Mouse (Mus musculus) liver, embryonic 15.5 days (tissue): ENCODE measurements around the gene Erp29. TPM values are rescaled to one million over a fixed set of nuclear protein-coding genes. Genes with fewer than 3 reads are reported as not detected.

Source experiments
- ATAC-seq: fragments of 200-750 bp; cut with Nextera tagmentation; 2 replicates; pipeline ENCODE4 v1.8.0; 2017; ENCODE audit warnings: moderate number of reproducible peaks, mild to moderate bottlenecking, moderate library complexity; ENCODE audit not compliant: insufficient read depth
- H3K27ac ChIP-seq: fragments of 300-500 bp; sonication (generic); replicated peaks from 2 replicates; pipeline ENCODE4 v1.5.1; 2015; ENCODE audit warnings: mild to moderate bottlenecking, inconsistent platforms
- H3K27me3 ChIP-seq: fragments of 300-500 bp; sonication (generic); 2 replicates; pipeline ENCODE4 v1.6.1; 2015; ENCODE audit warnings: mild to moderate bottlenecking, inconsistent platforms
- H3K36me3 ChIP-seq: fragments of 300-500 bp; sonication (generic); replicated peaks from 2 replicates; pipeline ENCODE4 v1.6.1; 2015; ENCODE audit warnings: moderate library complexity, mild to moderate bottlenecking, inconsistent platforms
- H3K4me1 ChIP-seq: fragments of 300-500 bp; sonication (generic); replicated peaks from 2 replicates; pipeline ENCODE4 v1.6.1; 2015; ENCODE audit warnings: inconsistent platforms
- H3K4me2 ChIP-seq: fragments of 300-500 bp; sonication (generic); 2 replicates; pipeline ENCODE4 v1.6.1; 2015; ENCODE audit warnings: moderate library complexity, mild to moderate bottlenecking, inconsistent platforms
- H3K4me3 ChIP-seq: fragments of 300-500 bp; sonication (generic); replicated peaks from 2 replicates; pipeline ENCODE4 v1.5.1; 2015; ENCODE audit warnings: mild to moderate bottlenecking, inconsistent platforms
- H3K9ac ChIP-seq: fragments of 300-500 bp; sonication (generic); 2 replicates; pipeline ENCODE4 v1.6.1; 2015; ENCODE audit warnings: moderate library complexity, mild to moderate bottlenecking, inconsistent platforms
- H3K9me3 ChIP-seq: fragments of 300-500 bp; sonication (generic); replicated peaks from 2 replicates; pipeline ENCODE4 v1.6.1; 2016; ENCODE audit warnings: inconsistent platforms
- WGBS: fragments of 180-500 bp; shearing (Covaris S2); methylation state at CpG from one replicate; pipeline ENCODE4 v1.1.7; 2015; ENCODE audit warnings: mixed read lengths; ENCODE audit not compliant: insufficient replicate concordance; 5-methylcytosine and 5-hydroxymethylcytosine counted together
- polyA plus RNA-seq: library from polyadenylated mRNA; unstranded; fragments of >200 nt; fragmentation: Nextera tagmentation; extraction: Ambion mirVana; gene quantifications from 2 replicates; pipeline ENCODE4 v1.2.1, GENCODE M21; 2015

Gene Erp29
- polyA plus RNA-seq, 1 experiment from 2014 or later, result 87.0 TPM

- no peak for ATAC-seq
- peak overlapping the region; percentile 10; the same call in 1 of the 2 replicates for H3K4me2 ChIP-seq
Measured at GRCm38 (mm10) chr5:121462967-121463366, 10.7 kb upstream of the Erp29 start.

GRCm38 (mm10) chr5:121462171-121462502, 9.8 kb upstream of the Erp29 start:
- H3K27me3 ChIP-seq, result no peaks in the 10 kb centered on the region
- ATAC-seq, result 0 out of 2 replicates have a peak, but pooled peaks have one; percentile 14
- H3K9me3 ChIP-seq, result no peaks in the 10 kb centered on the region
- no peak overlapping the region for H3K9ac ChIP-seq
- H3K4me1 ChIP-seq, result peaks cover 25% of the 10 kb centered on the region
- H3K4me3 ChIP-seq, result no peak overlapping the region
- no peaks in the 10 kb centered on the region for H3K36me3 ChIP-seq
- H3K27ac ChIP-seq, result peak overlapping the region; percentile 54; the same call in 1 of the 2 replicates
- no peak overlapping the region for H3K4me2 ChIP-seq
- WGBS, result 16% methylated on average over 1 of the region's 1 CpGs

More at GRCm38 (mm10) chr5:121462967-121463366, 10.7 kb upstream of the Erp29 start:
- H3K9ac ChIP-seq, result no peak overlapping the region
- no peak overlapping the region for H3K4me3 ChIP-seq
- no peaks in the 10 kb centered on the region for H3K9me3 ChIP-seq
- no peaks in the 10 kb centered on the region for H3K27me3 ChIP-seq
- WGBS, result 60% methylated on average over 5 of the region's 5 CpGs
- H3K4me1 ChIP-seq, result peaks cover 25% of the 10 kb centered on the region
- H3K36me3 ChIP-seq, result no peaks in the 10 kb centered on the region
- H3K27ac ChIP-seq, result 0 out of 2 replicates have a peak overlapping the region, but pooled peaks have one; percentile 33

GRCm38 (mm10) chr5:121461339-121462170, 9.2 kb upstream of the Erp29 start:
- Histone ChIP-seq H3K4me2 (no peak overlapping the region), H3K27ac (peak overlapping the region; percentile 54; the same call in 1 of the 2 replicates), H3K27me3 (no peaks in the 10 kb centered on the region), H3K36me3 (no peaks in the 10 kb centered on the region), H3K9ac (no peak overlapping the region), H3K4me3 (no peak overlapping the region), H3K4me1 (peaks cover 25% of the 10 kb centered on the region), H3K9me3 (no peaks in the 10 kb centered on the region)
- ATAC-seq, result peak; percentile 80
- whole genome bisulfite sequencing, result 30% methylated on average over 4 of the region's 4 CpGs

- no peak for ATAC-seq
- Histone ChIP-seq H3K9ac (no peak overlapping the region), H3K36me3 (no peaks in the 10 kb centered on the region), H3K27me3 (no peaks in the 10 kb centered on the region), H3K27ac (no peak overlapping the region), H3K9me3 (no peaks in the 10 kb centered on the region), H3K4me2 (no peak overlapping the region), H3K4me1 (peaks cover 41% of the 10 kb centered on the region), H3K4me3 (no peak overlapping the region)
- 48% methylated on average over 9 of the region's 9 CpGs for WGBS
Measured at GRCm38 (mm10) chr5:121455510-121456265, 3.4 kb upstream of the Erp29 start.

- H3K4me1 ChIP-seq, result peaks cover 53% of the 10 kb centered on the region
- H3K9me3 ChIP-seq, result no peaks in the 10 kb centered on the region
- WGBS, result 84% methylated on average over 3 of the region's 3 CpGs
- no peak overlapping the region for H3K4me3 ChIP-seq
- no peak overlapping the region for H3K9ac ChIP-seq
- no peak overlapping the region for H3K4me2 ChIP-seq
- ATAC-seq, result no peak
- H3K36me3 ChIP-seq, result peaks cover 4% of the 10 kb centered on the region; the same call in 1 of the 2 replicates
- no peak overlapping the region for H3K27ac ChIP-seq
- no peaks in the 10 kb centered on the region for H3K27me3 ChIP-seq
Measured at GRCm38 (mm10) chr5:121454503-121454782, 2.1 kb upstream of the Erp29 start.

- H3K4me3 ChIP-seq, result no peak overlapping the region; the same call in 1 of the 2 replicates
- no peaks in the 10 kb centered on the region for H3K9me3 ChIP-seq
- no peak for ATAC-seq
- WGBS, result 83% methylated on average over 13 of the region's 13 CpGs
- H3K4me1 ChIP-seq, result peaks cover 58% of the 10 kb centered on the region
- H3K27ac ChIP-seq, result peak overlapping the region; percentile 91; the same call in 1 of the 2 replicates
- H3K9ac ChIP-seq, result no peak overlapping the region; the same call in 1 of the 2 replicates
- peak overlapping the region; percentile 96; the same call in 1 of the 2 replicates for H3K4me2 ChIP-seq
- peaks cover 9% of the 10 kb centered on the region for H3K36me3 ChIP-seq
- no peaks in the 10 kb centered on the region for H3K27me3 ChIP-seq
Measured at GRCm38 (mm10) chr5:121453743-121454502, 1.6 kb upstream of the Erp29 start.

GRCm38 (mm10) chr5:121452906-121453305, 600 bp upstream of the Erp29 start:
- H3K4me3 ChIP-seq, result peak overlapping the region; percentile 83
- H3K36me3 ChIP-seq, result peaks cover 20% of the 10 kb centered on the region
- peak; percentile 1; the same call in 1 of the 2 replicates for ATAC-seq
- 6% methylated on average over 9 of the region's 9 CpGs for WGBS
- peak overlapping the region; percentile 91 for H3K27ac ChIP-seq
- H3K9me3 ChIP-seq, result no peaks in the 10 kb centered on the region
- peaks cover 58% of the 10 kb centered on the region for H3K4me1 ChIP-seq
- peak overlapping the region; percentile 98 for H3K9ac ChIP-seq
- no peaks in the 10 kb centered on the region for H3K27me3 ChIP-seq
- H3K4me2 ChIP-seq, result peak overlapping the region; percentile 96

GRCm38 (mm10) chr5:121451644-121452025, 671 bp downstream of the Erp29 start, which contains the start of gene Tmem116:
Tmem116 (plus strand) TSS chr5:121451893.
- peak; percentile 50 for ATAC-seq
- 0% methylated on average over 17 of the region's 17 CpGs for WGBS
- H3K27ac ChIP-seq, result peak within 1 kb of the TSS; percentile 94
- H3K36me3 ChIP-seq, result peaks cover 32% of the 10 kb centered on the region
- H3K9ac ChIP-seq, result peak within 1 kb of the TSS; percentile 98
- peak within 1 kb of the TSS; percentile 96 for H3K4me2 ChIP-seq
- no peaks in the 10 kb centered on the region for H3K27me3 ChIP-seq
- H3K9me3 ChIP-seq, result no peaks in the 10 kb centered on the region
- H3K4me3 ChIP-seq, result peak within 1 kb of the TSS; percentile 83
- peaks cover 58% of the 10 kb centered on the region for H3K4me1 ChIP-seq

- Histone ChIP-seq H3K36me3 (peaks cover 37% of the 10 kb centered on the region), H3K4me1 (peaks cover 56% of the 10 kb centered on the region), H3K27ac (peak overlapping the region; percentile 94), H3K9ac (peak overlapping the region; percentile 88), H3K9me3 (no peaks in the 10 kb centered on the region), H3K4me2 (peak overlapping the region; percentile 96), H3K4me3 (peak overlapping the region; percentile 83), H3K27me3 (no peaks in the 10 kb centered on the region)
- no peak for ATAC-seq
- WGBS, result 6% methylated on average over 8 of the region's 8 CpGs
Measured at GRCm38 (mm10) chr5:121451203-121451602, 1.1 kb downstream of the Erp29 start.

- peak overlapping the region; percentile 21 for H3K27ac ChIP-seq
- H3K27me3 ChIP-seq, result no peaks in the 10 kb centered on the region
- peaks cover 48% of the 10 kb centered on the region for H3K4me1 ChIP-seq
- H3K4me3 ChIP-seq, result peak overlapping the region; percentile 83
- H3K4me2 ChIP-seq, result peak overlapping the region; percentile 96
- no peak for ATAC-seq
- WGBS, result 65% methylated on average over 9 of the region's 9 CpGs
- no peaks in the 10 kb centered on the region for H3K9me3 ChIP-seq
- peaks cover 44% of the 10 kb centered on the region for H3K36me3 ChIP-seq
- H3K9ac ChIP-seq, result no peak overlapping the region
Measured at GRCm38 (mm10) chr5:121450476-121450875, 1.8 kb downstream of the Erp29 start.
